In genomic region chr2:119743808-119744162, GRCm38 (mm10) we compare ENCODE assay signal across 9 mouse cellular contexts. TPM values are rescaled to one million over a fixed set of nuclear protein-coding genes. Genes with fewer than 3 reads are reported as not detected.
DNase-seq lines count a peak whose midpoint lies in the region; ATAC-seq lines count a peak whose summit lies in the region.
"Had no signal": no experiment of that assay in that cellular context is flagged by ENCODE, and none has a peak within 500 bp of the region (broad histone marks: within the 10 kb centered on the region; RNA-seq: fewer than 3 reads in every experiment).

No protein-coding gene starts in this region.

- H3K27ac ChIP-seq in kidney, embryonic 16.5 days (ENCODE audit: low read length) = no peak overlapping the region
- H3K27ac ChIP-seq in forebrain, embryonic 15.5 days (replicated peaks) = no peak overlapping the region
- no peak overlapping the region for H3K27ac ChIP-seq in liver, embryonic 15.5 days (replicated peaks)

- peaks cover 27% of the 10 kb centered on the region for H3K27me3 ChIP-seq in kidney, embryonic 16.5 days (ENCODE audit: insufficient read depth, low read length)
- peaks cover 35% of the 10 kb centered on the region for H3K27me3 ChIP-seq in forebrain, embryonic 15.5 days
- H3K27me3 ChIP-seq in liver, embryonic 15.5 days = peaks cover 86% of the 10 kb centered on the region

- WGBS in kidney, embryonic 16.5 days = 9% methylated on average over 22 of the region's 22 CpGs
- WGBS in forebrain, embryonic 15.5 days = 6% methylated on average over 22 of the region's 22 CpGs
- WGBS in liver, embryonic 15.5 days (ENCODE audit: insufficient replicate concordance) = 11% methylated on average over 22 of the region's 22 CpGs

- H3K4me2 ChIP-seq in kidney, embryonic 16.5 days (replicated peaks; ENCODE audit: low read depth, low read length) = peak overlapping the region; percentile 42
- peak overlapping the region; percentile 95 for H3K4me2 ChIP-seq in forebrain, embryonic 15.5 days (replicated peaks)
- peak overlapping the region; percentile 100 for H3K4me2 ChIP-seq in liver, embryonic 15.5 days

- peak overlapping the region; percentile 27 for H3K4me3 ChIP-seq in kidney, embryonic 16.5 days (ENCODE audit: low read length)
- peak overlapping the region; percentile 53 for H3K4me3 ChIP-seq in forebrain, embryonic 15.5 days
- peak overlapping the region; percentile 72 for H3K4me3 ChIP-seq in liver, embryonic 15.5 days (replicated peaks)

- H3K9ac ChIP-seq in kidney, embryonic 16.5 days (replicated peaks; ENCODE audit: low read length) = no peak overlapping the region; the same call in 1 of the 2 replicates
- H3K9ac ChIP-seq in forebrain, embryonic 15.5 days (replicated peaks) = no peak overlapping the region
- H3K9ac ChIP-seq in liver, embryonic 15.5 days = no peak overlapping the region

- no peaks in the 10 kb centered on the region for H3K9me3 ChIP-seq in kidney, embryonic 16.5 days (ENCODE audit: low read length)
- H3K9me3 ChIP-seq in forebrain, embryonic 15.5 days = no peaks in the 10 kb centered on the region
- H3K9me3 ChIP-seq in liver, embryonic 15.5 days (replicated peaks) = no peaks in the 10 kb centered on the region

- H3K4me1 ChIP-seq in kidney, embryonic 16.5 days (ENCODE audit: insufficient read depth, low read length) = peaks cover 26% of the 10 kb centered on the region
- peaks cover 36% of the 10 kb centered on the region for H3K4me1 ChIP-seq in forebrain, embryonic 15.5 days
- H3K4me1 ChIP-seq in liver, embryonic 15.5 days (replicated peaks) = peaks cover 54% of the 10 kb centered on the region

- H3K36me3 ChIP-seq in kidney, embryonic 16.5 days (ENCODE audit: insufficient read depth, low read length) = no peaks in the 10 kb centered on the region
- H3K36me3 ChIP-seq in forebrain, embryonic 15.5 days = no peaks in the 10 kb centered on the region
- no peaks in the 10 kb centered on the region for H3K36me3 ChIP-seq in liver, embryonic 15.5 days (replicated peaks)

- DNase-seq in kidney, postnatal 10 days = no peak
- DNase-seq in retina, embryonic 14.5 days (ENCODE audit: low spot score) = peak; percentile 13
- DNase-seq in gastrocnemius, adult 18-20 months (ENCODE audit: low spot score) = no peak
- DNase-seq in right cerebral cortex, postnatal 14 days = no peak
- DNase-seq in ovary, postnatal 14 days (ENCODE audit: low spot score) = no peak

- ATAC-seq in kidney, embryonic 16.5 days (ENCODE audit: low FRiP score, low TSS enrichment) = no peak
- ATAC-seq in forebrain, embryonic 15.5 days (replicated peaks) = no peak
- ATAC-seq in liver, embryonic 15.5 days (ENCODE audit: insufficient read depth) = no peak

RNA-seq across cellular contexts. Expression of gene Itpka, which starts 1.6 kb away (rescaled TPM):
- 0.81 and 1.2 TPM in 2 replicates for polyA plus RNA-seq in kidney, embryonic 16.5 days (2015; fragmentation: Nextera tagmentation; extraction: Ambion mirVana)
- polyA plus RNA-seq in forebrain, embryonic 15.5 days (2015; fragmentation: Nextera tagmentation; extraction: Ambion mirVana) = 0.63 and 1.3 TPM in 2 replicates
- 2.7 and 4.2 TPM in 2 replicates for polyA plus RNA-seq in liver, embryonic 15.5 days (2015; fragmentation: Nextera tagmentation; extraction: Ambion mirVana)
- total RNA-seq in gastrocnemius, adult 18-20 months (2021) = not detected

RNA-seq across cellular contexts. Expression of gene Ltk, which starts 16.4 kb away (rescaled TPM):
- polyA plus RNA-seq in kidney, embryonic 16.5 days (2015; fragmentation: Nextera tagmentation; extraction: Ambion mirVana) = 0.46 and 0.96 TPM in 2 replicates
- polyA plus RNA-seq in forebrain, embryonic 15.5 days (2015; fragmentation: Nextera tagmentation; extraction: Ambion mirVana) = 0.33 and 0.51 TPM in 2 replicates
- polyA plus RNA-seq in liver, embryonic 15.5 days (2015; fragmentation: Nextera tagmentation; extraction: Ambion mirVana) = 0.07 and 0.13 TPM in 2 replicates
- not detected for total RNA-seq in gastrocnemius, adult 18-20 months (2021)
- total RNA-seq: megakaryocyte, adult 5-6 weeks had no signal

RNA-seq across cellular contexts. Expression of gene Rpap1, which starts 43.6 kb away (rescaled TPM):
- 32.1 and 35.9 TPM in 2 replicates for polyA plus RNA-seq in kidney, embryonic 16.5 days (2015; fragmentation: Nextera tagmentation; extraction: Ambion mirVana)
- polyA plus RNA-seq in forebrain, embryonic 15.5 days (2015; fragmentation: Nextera tagmentation; extraction: Ambion mirVana) = 21.5 and 21.6 TPM in 2 replicates
- polyA plus RNA-seq in liver, embryonic 15.5 days (2015; fragmentation: Nextera tagmentation; extraction: Ambion mirVana) = 9.1 and 9.9 TPM in 2 replicates
- 10 to 100 TPM; 14.6 to 16.6 TPM for total RNA-seq in gastrocnemius, adult 18-20 months (2021)

RNA-seq across cellular contexts. Expression of gene Tyro3, which starts 53.7 kb away (rescaled TPM):
- 15.2 TPM in 2 replicates for polyA plus RNA-seq in kidney, embryonic 16.5 days (2015; fragmentation: Nextera tagmentation; extraction: Ambion mirVana)
- 15.9 and 17.9 TPM in 2 replicates for polyA plus RNA-seq in forebrain, embryonic 15.5 days (2015; fragmentation: Nextera tagmentation; extraction: Ambion mirVana)
- polyA plus RNA-seq in liver, embryonic 15.5 days (2015; fragmentation: Nextera tagmentation; extraction: Ambion mirVana) = 1.1 TPM in 2 replicates
- under 1 TPM; 0.27 to 0.95 TPM for total RNA-seq in gastrocnemius, adult 18-20 months (2021)

Comparison
In these comparisons a context has a peak if more than half of its experiments do, and no peak if none do; other contexts are left out.
1. H3K4me2 ChIP-seq: peak in every context shown above with its lines; median percentile 100 in liver, embryonic 15.5 days; 95 in forebrain, embryonic 15.5 days; 42 in kidney, embryonic 16.5 days.